Mouse (Mus musculus) MEL (cell line): ENCODE data around the gene Cx3cr1.

Source experiments
- CTCF ChIP-seq, 3 experiments: IDR thresholded peaks in 2 of 3; conservative IDR thresholded peaks in 1 of 3; 2 replicates each; pipeline ENCODE4 v1.5.1; 2011 to 2012; ENCODE audit warnings: low read length in 3 of 3, low read depth in 2 of 3, mild to moderate bottlenecking in 2 of 3, improper control_type of control experiment in 1 of 3, inconsistent platforms in 1 of 3, mixed read lengths in 1 of 3, moderate library complexity in 1 of 3; ENCODE audit not compliant: control insufficient read depth in 1 of 3, insufficient read depth in 1 of 3, poor library complexity in 1 of 3, severe bottlenecking in 1 of 3
- UBTF ChIP-seq: IDR thresholded peaks from 2 replicates; pipeline ENCODE4 v1.6.1; 2012; ENCODE audit warnings: low read depth, mild to moderate bottlenecking, inconsistent platforms, low read length, improper control_type of control experiment, moderate library complexity, borderline replicate concordance; ENCODE audit not compliant: insufficient read depth

- TF ChIP-seq CTCF (IDR thresholded peaks at IDR 0.05 in 2 of 3, conservative IDR thresholded peaks at IDR 0.05 in 1 of 3; ENCODE audit: control insufficient read depth in 1 of 3, insufficient read depth in 1 of 3, low read depth in 2 of 3, low read length in 3 of 3, poor library complexity in 1 of 3, severe bottlenecking in 1 of 3) (no peak), UBTF (no peak)
Measured at GRCm38 (mm10) chr9:119984536-119985011, 85.1 kb downstream of the Cx3cr1 start, which contains the start of gene Csrnp1.
